Mouse (Mus musculus): ENCODE results near the gene Lurap1l. TPM values are rescaled to one million over a fixed set of nuclear protein-coding genes. Genes with fewer than 3 reads are reported as not detected.

Gene Lurap1l
- total RNA-seq, 2 experiments from 2014 or later: 9.8 to 10.4 TPM

GRCm38 (mm10) chr4:80973896-80974295, 63.5 kb downstream of the Lurap1l start:
- DNase-seq (ENCODE audit: low spot score in 2 of 2): no peak

- no peak for DNase-seq (ENCODE audit: low spot score in 2 of 2)
Observed at GRCm38 (mm10) chr4:80990819-80991218, 80.4 kb downstream of the Lurap1l start.

GRCm38 (mm10) chr4:81003528-81003927, 93.1 kb downstream of the Lurap1l start:
- no peak for DNase-seq (ENCODE audit: low spot score in 2 of 2)

Small RNA genes lying within 50 kb of the gene (microRNA-seq; reads per million reads assigned to microRNA genes)
- gene Gm27452: 0 reads per million in 2 experiments

Other genes starting within 250 kb of the Lurap1l start
- gene Tyrp1, start 76.5 kb upstream of the Lurap1l start, total RNA-seq (2021): not detected